Mouse (Mus musculus) hindbrain, embryonic 14.5 days (tissue): ENCODE measurements at regions not wholly inside any gene's neighbourhood (a gene's known extent, or its start where the extent isn't known, plus 50 kb on each side); places are given as distances from the start of the nearest gene placed in this dataset.

Experiments used
- ATAC-seq: fragments of 200-750 bp; cut with Nextera tagmentation; 2 replicates; pipeline ENCODE4 v1.8.0; 2017; ENCODE audit warnings: moderate number of reproducible peaks, mild to moderate bottlenecking, moderate TSS enrichment, moderate library complexity; ENCODE audit not compliant: low FRiP score
- DNase-seq: peaks from one replicate; pipeline ENCODE4 v3.0.0-alpha.2; 2015; ENCODE audit warnings: low spot score
- H3K27ac ChIP-seq: fragments of 300-500 bp; sonication (generic); 2 replicates; pipeline ENCODE4 v1.5.1; 2014; ENCODE audit warnings: mild to moderate bottlenecking, moderate library complexity
- H3K27me3 ChIP-seq: fragments of 300-500 bp; sonication (generic); 2 replicates; pipeline ENCODE4 v1.6.1; 2014; ENCODE audit warnings: mild to moderate bottlenecking, low read length, mixed read lengths; ENCODE audit not compliant: control insufficient read depth, insufficient read depth
- H3K36me3 ChIP-seq: fragments of 300-500 bp; sonication (generic); replicated peaks from 2 replicates; pipeline ENCODE4 v1.6.1; 2014; ENCODE audit not compliant: control insufficient read depth, insufficient read depth
- H3K4me1 ChIP-seq: fragments of 300-500 bp; sonication (generic); replicated peaks from 2 replicates; pipeline ENCODE4 v1.6.1; 2014; ENCODE audit warnings: antibody characterized with exemption, low read length, mixed read lengths; ENCODE audit not compliant: control insufficient read depth, insufficient read depth
- H3K4me2 ChIP-seq: fragments of 300-500 bp; sonication (generic); replicated peaks from 2 replicates; pipeline ENCODE4 v1.6.1; 2014; ENCODE audit warnings: mild to moderate bottlenecking, moderate library complexity
- H3K4me3 ChIP-seq: fragments of 300-500 bp; sonication (generic); replicated peaks from 2 replicates; pipeline ENCODE4 v1.5.1; 2014; ENCODE audit warnings: mild to moderate bottlenecking, low read length
- H3K9ac ChIP-seq: fragments of 300-500 bp; sonication (generic); 2 replicates; pipeline ENCODE4 v1.6.1; 2014
- H3K9me3 ChIP-seq: fragments of 300-500 bp; sonication (generic); 2 replicates; pipeline ENCODE4 v1.6.1; 2016; ENCODE audit warnings: low read length; ENCODE audit not compliant: control insufficient read depth
- WGBS: fragments of 180-500 bp; shearing (Covaris S2); extraction: QIAGEN DNeasy Blood & Tissue Kit; methylation state at CpG from one replicate; pipeline ENCODE4 v1.1.7; 2014; 5-methylcytosine and 5-hydroxymethylcytosine counted together

DNA sequence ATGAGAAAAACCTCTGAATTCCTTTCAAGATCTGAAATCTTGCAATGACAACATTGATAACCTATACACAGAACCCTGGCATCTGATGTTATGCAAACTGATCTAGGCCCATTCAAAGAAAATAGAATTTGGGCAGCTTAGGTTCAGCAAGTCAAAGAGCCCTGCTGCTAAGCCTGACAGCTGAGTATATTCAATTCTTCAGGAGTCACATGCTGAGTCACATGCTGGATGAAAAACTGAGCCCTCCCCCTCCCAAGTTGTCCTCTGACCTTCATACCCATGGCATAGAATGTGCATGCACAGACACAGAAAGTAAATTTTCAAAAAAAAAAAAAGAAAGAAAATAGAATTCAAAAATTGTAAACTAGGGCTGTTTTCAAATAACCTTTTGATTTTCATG, 355.6 kb upstream of the Cited2 start:
- Histone ChIP-seq H3K4me3 (no peak overlapping the region), H3K9me3 (no peaks in the 10 kb centered on the region), H3K4me1 (peaks cover 6% of the 10 kb centered on the region; the same call in 1 of the 2 replicates), H3K27ac (peak overlapping the region; percentile 39; the same call in 1 of the 2 replicates), H3K9ac (no peak overlapping the region), H3K27me3 (no peaks in the 10 kb centered on the region), H3K4me2 (no peak overlapping the region), H3K36me3 (no peaks in the 10 kb centered on the region)
- ATAC-seq (no peak), DNase-seq (no peak)

DNA sequence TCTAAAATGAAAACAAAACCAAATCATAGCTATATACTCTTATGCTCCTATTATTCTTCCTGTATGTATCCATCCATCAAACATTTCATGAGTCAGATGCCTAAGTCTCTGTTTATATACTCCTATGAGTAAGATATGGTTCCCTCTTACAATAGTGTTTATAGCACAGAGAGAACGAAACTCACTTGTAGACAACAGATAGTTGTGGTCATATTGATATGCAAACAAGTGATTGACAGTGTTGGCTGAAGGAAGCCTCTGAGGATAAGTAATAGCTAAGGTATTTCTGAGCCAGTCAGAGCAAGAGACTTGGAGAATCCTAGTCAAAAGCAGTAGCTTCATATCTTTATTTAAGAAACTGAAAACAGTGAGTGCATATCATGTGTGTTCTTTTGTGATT, 354.4 kb upstream of the Cited2 start:
- WGBS: 91% methylated on average over 1 of the region's 1 CpGs

GRCm38 (mm10) chr10:17372905-17373304, 350.1 kb upstream of the Cited2 start:
- Histone ChIP-seq H3K27ac (no peak overlapping the region), H3K4me2 (no peak overlapping the region), H3K4me1 (no peaks in the 10 kb centered on the region), H3K9me3 (no peaks in the 10 kb centered on the region), H3K27me3 (no peaks in the 10 kb centered on the region), H3K36me3 (no peaks in the 10 kb centered on the region), H3K4me3 (no peak overlapping the region), H3K9ac (no peak overlapping the region)
- 70% methylated on average over 2 of the region's 2 CpGs for WGBS
- ATAC-seq (no peak), DNase-seq (no peak)

More for the DNA sequence above, 354.4 kb upstream of the Cited2 start:
- peaks cover 6% of the 10 kb centered on the region; the same call in 1 of the 2 replicates for H3K4me1 ChIP-seq
- no peak overlapping the region for H3K9ac ChIP-seq
- DNase-seq (no peak), ATAC-seq (no peak)
- no peak overlapping the region for H3K27ac ChIP-seq
- H3K9me3 ChIP-seq: no peaks in the 10 kb centered on the region
- no peaks in the 10 kb centered on the region for H3K36me3 ChIP-seq
- H3K27me3 ChIP-seq: no peaks in the 10 kb centered on the region
- no peak overlapping the region for H3K4me3 ChIP-seq
- no peak overlapping the region for H3K4me2 ChIP-seq

GRCm38 (mm10) chr10:17374047-17374446, 349.0 kb upstream of the Cited2 start:
- WGBS: 31% methylated on average over 2 of the region's 2 CpGs
- Histone ChIP-seq H3K4me1 (no peaks in the 10 kb centered on the region), H3K9me3 (no peaks in the 10 kb centered on the region), H3K27ac (no peak overlapping the region), H3K4me2 (no peak overlapping the region), H3K9ac (no peak overlapping the region), H3K4me3 (no peak overlapping the region), H3K36me3 (no peaks in the 10 kb centered on the region), H3K27me3 (no peaks in the 10 kb centered on the region)
- ATAC-seq (no peak), DNase-seq (no peak)

DNA sequence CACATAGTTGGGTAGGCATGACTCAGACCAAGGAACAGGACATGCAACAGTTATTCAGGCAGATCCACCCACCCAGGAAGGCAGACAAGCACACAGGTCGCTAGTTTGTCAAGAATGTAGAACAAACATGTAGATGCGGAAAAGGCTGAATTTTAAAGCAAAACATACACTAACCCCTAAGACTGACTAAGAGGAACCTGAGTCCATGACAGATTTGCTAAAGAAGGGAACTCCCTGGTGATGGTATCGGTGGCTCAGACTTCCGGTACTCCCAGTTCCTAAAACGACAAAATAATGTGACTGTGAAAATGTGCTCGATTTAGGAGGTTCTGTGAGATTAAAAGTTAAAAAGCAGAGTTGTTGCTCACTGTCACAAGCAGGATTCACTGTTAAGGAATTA, 340.0 kb upstream of the Cited2 start:
- Histone ChIP-seq H3K9me3 (no peaks in the 10 kb centered on the region), H3K27me3 (no peaks in the 10 kb centered on the region), H3K27ac (no peak overlapping the region), H3K36me3 (no peaks in the 10 kb centered on the region), H3K9ac (no peak overlapping the region), H3K4me2 (no peak overlapping the region), H3K4me3 (no peak overlapping the region), H3K4me1 (no peaks in the 10 kb centered on the region)
- WGBS: 92% methylated on average over 6 of the region's 6 CpGs
- ATAC-seq (no peak), DNase-seq (no peak)

DNA sequence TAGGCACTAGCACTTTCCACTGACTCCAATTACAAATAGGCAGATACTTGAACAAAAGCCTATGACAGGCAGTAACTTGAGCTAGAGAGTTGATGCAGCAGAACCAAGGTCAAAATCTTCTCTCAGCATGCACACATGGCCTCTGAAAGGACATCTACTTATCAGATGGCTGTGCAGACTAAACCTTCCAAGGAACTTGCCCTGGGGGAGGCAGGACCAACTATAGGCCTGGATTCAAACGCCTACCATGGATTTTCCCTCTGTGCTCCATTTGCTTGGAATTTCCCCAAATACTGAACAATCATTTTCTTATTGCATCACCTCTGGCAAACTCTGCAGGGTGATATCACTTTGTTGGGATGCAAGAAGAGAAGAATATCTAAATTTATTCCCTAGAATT, 337.8 kb upstream of the Cited2 start:
- H3K4me2 ChIP-seq: no peak overlapping the region
- DNase-seq (no peak), ATAC-seq (no peak)
- no peak overlapping the region for H3K9ac ChIP-seq
- no peaks in the 10 kb centered on the region for H3K36me3 ChIP-seq
- H3K9me3 ChIP-seq: no peaks in the 10 kb centered on the region
- no peaks in the 10 kb centered on the region for H3K27me3 ChIP-seq
- no peak overlapping the region for H3K27ac ChIP-seq
- WGBS: 68% methylated on average over 1 of the region's 1 CpGs
- no peak overlapping the region for H3K4me3 ChIP-seq
- H3K4me1 ChIP-seq: no peaks in the 10 kb centered on the region

- no peaks in the 10 kb centered on the region for H3K4me1 ChIP-seq
- no peak for DNase-seq
- 91% methylated on average over 4 of the region's 4 CpGs for WGBS
Measured at GRCm38 (mm10) chr10:17387296-17387695, 335.7 kb upstream of the Cited2 start.

GRCm38 (mm10) chr10:17395495-17396224, 327.4 kb upstream of the Cited2 start:
- ATAC-seq (no peak), DNase-seq (no peak)
- Histone ChIP-seq H3K9ac (no peak overlapping the region), H3K27me3 (no peaks in the 10 kb centered on the region), H3K36me3 (no peaks in the 10 kb centered on the region), H3K27ac (no peak overlapping the region), H3K4me1 (no peaks in the 10 kb centered on the region), H3K4me2 (no peak overlapping the region), H3K9me3 (peaks cover 10% of the 10 kb centered on the region; the same call in 1 of the 2 replicates), H3K4me3 (no peak overlapping the region)
- 78% methylated on average over 8 of the region's 8 CpGs for WGBS

More at GRCm38 (mm10) chr10:17387296-17387695, 335.7 kb upstream of the Cited2 start:
- ATAC-seq: no peak
- Histone ChIP-seq H3K27me3 (no peaks in the 10 kb centered on the region), H3K4me2 (no peak overlapping the region), H3K27ac (no peak overlapping the region), H3K4me3 (no peak overlapping the region), H3K9ac (no peak overlapping the region), H3K36me3 (no peaks in the 10 kb centered on the region), H3K9me3 (peaks cover 10% of the 10 kb centered on the region; the same call in 1 of the 2 replicates)

DNA sequence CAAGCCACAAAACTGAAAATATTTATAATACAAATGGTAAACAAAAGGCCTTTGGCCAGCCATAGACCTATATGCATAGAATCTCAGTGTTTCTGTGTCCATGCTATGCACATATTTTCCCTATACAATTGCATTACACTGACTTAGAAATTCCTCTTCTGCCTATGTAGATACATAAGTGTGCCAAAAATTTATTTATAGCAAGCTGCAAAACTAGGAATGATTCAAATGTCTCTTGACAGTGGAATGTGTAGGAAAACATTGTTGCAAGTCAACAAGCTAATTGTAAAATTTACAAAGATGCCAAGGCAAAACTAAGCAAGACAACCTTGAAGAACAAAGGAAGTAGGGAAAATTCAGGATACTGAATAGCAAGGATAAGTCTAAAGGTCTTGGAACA, 319.1 kb upstream of the Cited2 start:
- DNase-seq (no peak), ATAC-seq (no peak)
- Histone ChIP-seq H3K9me3 (no peaks in the 10 kb centered on the region), H3K4me3 (no peak overlapping the region), H3K36me3 (no peaks in the 10 kb centered on the region), H3K27ac (no peak overlapping the region), H3K4me2 (no peak overlapping the region), H3K4me1 (no peaks in the 10 kb centered on the region), H3K27me3 (no peaks in the 10 kb centered on the region), H3K9ac (no peak overlapping the region)
